In genomic region chr14:27069434-27070097, GRCm38 (mm10) we compare ENCODE assay signal across 8 mouse cellular contexts. TPM values are rescaled to one million over a fixed set of nuclear protein-coding genes. Genes with fewer than 3 reads are reported as not detected.
DNase-seq lines count a peak whose midpoint lies in the region; ATAC-seq lines count a peak whose summit lies in the region.
"Had no signal": no experiment of that assay in that cellular context is flagged by ENCODE, and none has a peak within 500 bp of the region (broad histone marks: within the 10 kb centered on the region; RNA-seq: fewer than 3 reads in every experiment).

No protein-coding gene starts in this region.

- no peaks in the 10 kb centered on the region for H3K9me3 ChIP-seq in intestine, embryonic 15.5 days
- no peaks in the 10 kb centered on the region for H3K9me3 ChIP-seq in intestine, embryonic 16.5 days (ENCODE audit: control insufficient read depth, low read length)
- H3K9me3 ChIP-seq in midbrain, embryonic 15.5 days, result no peaks in the 10 kb centered on the region

- no peak for ATAC-seq in intestine, embryonic 15.5 days
- ATAC-seq in intestine, embryonic 16.5 days, result no peak
- no peak for ATAC-seq in midbrain, embryonic 15.5 days (replicated peaks)
- no peak for ATAC-seq in megakaryocyte, adult 5-6 weeks (ENCODE audit: poor library complexity, severe bottlenecking)
- no peak for ATAC-seq in frontal cortex, adult (ENCODE audit: low TSS enrichment)

- no peak overlapping the region for H3K4me2 ChIP-seq in intestine, embryonic 15.5 days (replicated peaks)
- no peak overlapping the region for H3K4me2 ChIP-seq in intestine, embryonic 16.5 days (ENCODE audit: low read depth, low read length)
- no peak overlapping the region for H3K4me2 ChIP-seq in midbrain, embryonic 15.5 days

- no peak overlapping the region for H3K4me3 ChIP-seq in intestine, embryonic 15.5 days (replicated peaks)
- H3K4me3 ChIP-seq in intestine, embryonic 16.5 days (ENCODE audit: low read length), result no peak overlapping the region
- H3K4me3 ChIP-seq in midbrain, embryonic 15.5 days, result no peak overlapping the region

- peaks cover 48% of the 10 kb centered on the region for H3K4me1 ChIP-seq in intestine, embryonic 15.5 days (replicated peaks)
- H3K4me1 ChIP-seq in intestine, embryonic 16.5 days (ENCODE audit: control insufficient read depth, insufficient read depth, low read length), result peaks cover 53% of the 10 kb centered on the region
- H3K4me1 ChIP-seq in midbrain, embryonic 15.5 days, result peaks cover 50% of the 10 kb centered on the region

- 0 out of 2 replicates have a peak overlapping the region, but pooled peaks have one; percentile 30 for H3K27ac ChIP-seq in intestine, embryonic 15.5 days
- H3K27ac ChIP-seq in intestine, embryonic 16.5 days (ENCODE audit: low read length), result no peak overlapping the region
- 0 out of 2 replicates have a peak overlapping the region, but pooled peaks have one; percentile 38 for H3K27ac ChIP-seq in midbrain, embryonic 15.5 days

- no peaks in the 10 kb centered on the region for H3K36me3 ChIP-seq in intestine, embryonic 15.5 days
- no peaks in the 10 kb centered on the region for H3K36me3 ChIP-seq in intestine, embryonic 16.5 days (ENCODE audit: control insufficient read depth, insufficient read depth, low read length)
- no peaks in the 10 kb centered on the region for H3K36me3 ChIP-seq in midbrain, embryonic 15.5 days (replicated peaks)

- H3K27me3 ChIP-seq in intestine, embryonic 15.5 days (replicated peaks), result no peaks in the 10 kb centered on the region
- no peaks in the 10 kb centered on the region for H3K27me3 ChIP-seq in intestine, embryonic 16.5 days (replicated peaks; ENCODE audit: control insufficient read depth, insufficient read depth, low read length)
- no peaks in the 10 kb centered on the region for H3K27me3 ChIP-seq in midbrain, embryonic 15.5 days (replicated peaks)

- DNase-seq in Muller cell, postnatal 12 days (ENCODE audit: inconsistent ontology term), result peak; percentile 88
- peak; percentile 42 for DNase-seq in embryo, embryonic 9.5 days (ENCODE audit: extremely low spot score)
- DNase-seq: lung, adult 18-20 months had no signal

- no peak overlapping the region for H3K9ac ChIP-seq in intestine, embryonic 15.5 days
- no peak overlapping the region for H3K9ac ChIP-seq in intestine, embryonic 16.5 days (ENCODE audit: low read depth, low read length)
- no peak overlapping the region for H3K9ac ChIP-seq in midbrain, embryonic 15.5 days

- WGBS in intestine, embryonic 15.5 days, result 55% methylated on average over 8 of the region's 8 CpGs
- 51% methylated on average over 8 of the region's 8 CpGs for WGBS in intestine, embryonic 16.5 days
- WGBS in midbrain, embryonic 15.5 days, result 37% methylated on average over 8 of the region's 8 CpGs

RNA-seq across cellular contexts. Expression of gene Il17rd, which starts 30.8 kb away (rescaled TPM):
- 1.9 and 2.4 TPM in 2 replicates for polyA plus RNA-seq in intestine, embryonic 15.5 days (2015; fragmentation: Nextera tagmentation; extraction: Ambion mirVana)
- polyA plus RNA-seq in intestine, embryonic 16.5 days (2015; fragmentation: Nextera tagmentation; extraction: Ambion mirVana), result 1.4 and 1.5 TPM in 2 replicates
- 2.2 and 2.3 TPM in 2 replicates for polyA plus RNA-seq in midbrain, embryonic 15.5 days (2015; fragmentation: Nextera tagmentation; extraction: Ambion mirVana)
- total RNA-seq in megakaryocyte, adult 5-6 weeks (2015), result not detected in 2 replicates
- 0.11 TPM in 1 of 2 replicates, not detected in the other for total RNA-seq in megakaryocyte, adult 5-6 weeks (2017)

RNA-seq across cellular contexts. Expression of gene Arhgef3, which starts 45.1 kb away (rescaled TPM):
- polyA plus RNA-seq in intestine, embryonic 15.5 days (2015; fragmentation: Nextera tagmentation; extraction: Ambion mirVana), result 12.7 and 13.9 TPM in 2 replicates
- 12.0 and 13.0 TPM in 2 replicates for polyA plus RNA-seq in intestine, embryonic 16.5 days (2015; fragmentation: Nextera tagmentation; extraction: Ambion mirVana)
- polyA plus RNA-seq in midbrain, embryonic 15.5 days (2015; fragmentation: Nextera tagmentation; extraction: Ambion mirVana), result 6.3 and 6.8 TPM in 2 replicates
- 40.5 and 46.9 TPM in 2 replicates for total RNA-seq in megakaryocyte, adult 5-6 weeks (2015)
- total RNA-seq in megakaryocyte, adult 5-6 weeks (2017), result 58.8 and 60.6 TPM in 2 replicates
